Mouse (Mus musculus) hindbrain, postnatal 0 days (tissue): ENCODE measurements around the gene Disp1. TPM values are rescaled to one million over a fixed set of nuclear protein-coding genes. Genes with fewer than 3 reads are reported as not detected.

ENCODE experiments used
- ATAC-seq: fragments of 200-750 bp; cut with Nextera tagmentation; 2 replicates; pipeline ENCODE4 v1.8.0; 2017; ENCODE audit warnings: mild to moderate bottlenecking, moderate TSS enrichment, moderate library complexity
- DNase-seq: peaks from one replicate; pipeline ENCODE4 v3.0.0-alpha.2; 2015; ENCODE audit warnings: low spot score
- H3K27ac ChIP-seq: fragments of 300-500 bp; sonication (generic); 2 replicates; pipeline ENCODE4 v1.5.1; 2014; ENCODE audit warnings: mild to moderate bottlenecking
- H3K27me3 ChIP-seq: fragments of 300-500 bp; sonication (generic); 2 replicates; pipeline ENCODE4 v1.6.1; 2014; ENCODE audit warnings: low read length, mixed read lengths; ENCODE audit not compliant: insufficient read depth
- H3K36me3 ChIP-seq: fragments of 300-500 bp; sonication (generic); 2 replicates; pipeline ENCODE4 v1.6.1; 2014; ENCODE audit warnings: low read length, mixed read lengths; ENCODE audit not compliant: insufficient read depth
- H3K4me1 ChIP-seq: fragments of 300-500 bp; sonication (generic); 2 replicates; pipeline ENCODE4 v1.6.1; 2014; ENCODE audit warnings: antibody characterized with exemption, low read length, mixed read lengths; ENCODE audit not compliant: insufficient read depth
- H3K4me2 ChIP-seq: fragments of 300-500 bp; sonication (generic); 2 replicates; pipeline ENCODE4 v1.6.1; 2014; ENCODE audit warnings: low read depth, mild to moderate bottlenecking, low read length, moderate library complexity, mixed read lengths
- H3K4me3 ChIP-seq: fragments of 300-500 bp; sonication (generic); 2 replicates; pipeline ENCODE4 v1.5.1; 2014; ENCODE audit warnings: low read length
- H3K9ac ChIP-seq: fragments of 300-500 bp; sonication (generic); replicated peaks from 2 replicates; pipeline ENCODE4 v1.6.1; 2014; ENCODE audit warnings: mild to moderate bottlenecking, low read length, moderate library complexity, mixed read lengths
- H3K9me3 ChIP-seq: fragments of 300-500 bp; sonication (generic); 2 replicates; pipeline ENCODE4 v1.6.1; 2016; ENCODE audit warnings: low read length, mixed read lengths
- CTCF ChIP-seq: IDR thresholded peaks from 2 replicates; pipeline ENCODE4 v1.5.1; 2016; ENCODE audit warnings: antibody characterized with exemption, control low read depth, low read depth
- WGBS: fragments of 180-500 bp; shearing (Covaris S2); extraction: QIAGEN DNeasy Blood & Tissue Kit; methylation state at CpG from one replicate; pipeline ENCODE4 v1.1.7; 2014; 5-methylcytosine and 5-hydroxymethylcytosine counted together
- microRNA-seq, 2 experiments: library from miRNA; unstranded; fragments of <30 nt; microRNA quantifications; one replicate each; pipeline ENCODE4; 2016
- polyA plus RNA-seq: library from polyadenylated mRNA; unstranded; fragments of >200 nt; fragmentation: Nextera tagmentation; extraction: Ambion mirVana; gene quantifications from 2 replicates; pipeline ENCODE4 v1.2.1, GENCODE M21; 2015
- total RNA-seq: library from RNA; depleted of rRNA; stranded (reverse); fragments of >200 nt; gene quantifications from 2 replicates; pipeline ENCODE4 v1.2.3, GENCODE M21; 2014; rRNA removed

Gene Disp1
- total and polyA plus RNA-seq, 2 experiments from 2014 or later, result 7.4 to 8.2 TPM

- no peak for DNase-seq
- no peak for TF ChIP-seq CTCF
- no peak overlapping the region for H3K27ac ChIP-seq
- ATAC-seq, result peak; percentile 54; the same call in 1 of the 2 replicates
- no peaks in the 10 kb centered on the region for H3K9me3 ChIP-seq
- no peaks in the 10 kb centered on the region for H3K36me3 ChIP-seq
- H3K27me3 ChIP-seq, result no peaks in the 10 kb centered on the region
- H3K9ac ChIP-seq, result no peak overlapping the region
- H3K4me1 ChIP-seq, result no peaks in the 10 kb centered on the region
- H3K4me2 ChIP-seq, result no peak overlapping the region
- H3K4me3 ChIP-seq, result no peak overlapping the region
- 46% methylated on average over 6 of the region's 6 CpGs for WGBS
Observed at GRCm38 (mm10) chr1:183039881-183040708, 181.2 kb downstream of the Disp1 start.

GRCm38 (mm10) chr1:183039404-183039803 lies 181.9 kb downstream of the Disp1 start:
- Histone ChIP-seq H3K4me3 (no peak overlapping the region), H3K36me3 (no peaks in the 10 kb centered on the region), H3K9ac (no peak overlapping the region), H3K27me3 (no peaks in the 10 kb centered on the region), H3K4me2 (no peak overlapping the region), H3K27ac (no peak overlapping the region), H3K9me3 (no peaks in the 10 kb centered on the region), H3K4me1 (no peaks in the 10 kb centered on the region)
- ATAC-seq (no peak), DNase-seq (no peak)
- 92% methylated on average over 7 of the region's 7 CpGs for WGBS
- TF ChIP-seq CTCF, result no peak

Small RNA genes lying within 50 kb of the gene (microRNA-seq; reads per million reads assigned to microRNA genes)
- gene Gm24975, result 0 reads per million in 2 experiments

Other genes with a start within 250 kb of the Disp1 start
- gene Aida, start 75.1 kb upstream of the Disp1 start, total RNA-seq, result 48.5 and 63.1 TPM in 2 replicates
- 49.9 and 52.6 TPM in 2 replicates for gene Aida, start 75.1 kb upstream of the Disp1 start, polyA plus RNA-seq
- 80.6 and 93.8 TPM in 2 replicates for gene Brox, start 75.7 kb upstream of the Disp1 start, total RNA-seq
- gene Brox, start 75.7 kb upstream of the Disp1 start, polyA plus RNA-seq, result 82.3 and 84.4 TPM in 2 replicates
- gene Mia3, start 148.0 kb upstream of the Disp1 start, total RNA-seq, result 132 and 148 TPM in 2 replicates
- 98.1 and 98.8 TPM in 2 replicates for gene Mia3, start 148.0 kb upstream of the Disp1 start, polyA plus RNA-seq
- gene Taf1a, start 167.5 kb upstream of the Disp1 start, total RNA-seq, result 7.2 and 12.7 TPM in 2 replicates
- gene Taf1a, start 167.5 kb upstream of the Disp1 start, polyA plus RNA-seq, result 8.8 and 11.0 TPM in 2 replicates
- not detected in 2 replicates for gene Hhipl2, start 196.7 kb upstream of the Disp1 start, total RNA-seq
- 0.36 TPM in 1 of 2 replicates, not detected in the other for gene Hhipl2, start 196.7 kb upstream of the Disp1 start, polyA plus RNA-seq